Mouse (Mus musculus) midbrain, embryonic 13.5 days (tissue): ENCODE data around the gene Adgra1. TPM values are rescaled to one million over a fixed set of nuclear protein-coding genes. Genes with fewer than 3 reads are reported as not detected.

Experiments used
- ATAC-seq: fragments of 200-750 bp; cut with Nextera tagmentation; 2 replicates; pipeline ENCODE4 v1.8.0; 2017; ENCODE audit warnings: mild to moderate bottlenecking, moderate TSS enrichment, moderate library complexity
- H3K27ac ChIP-seq: fragments of 300-500 bp; sonication (generic); 2 replicates; pipeline ENCODE4 v1.5.1; 2015; ENCODE audit warnings: inconsistent platforms, mild to moderate bottlenecking, moderate library complexity
- H3K27me3 ChIP-seq: fragments of 300-500 bp; sonication (generic); 2 replicates; pipeline ENCODE4 v1.6.1; 2015; ENCODE audit warnings: mild to moderate bottlenecking, inconsistent platforms
- H3K36me3 ChIP-seq: fragments of 300-500 bp; sonication (generic); 2 replicates; pipeline ENCODE4 v1.6.1; 2015; ENCODE audit warnings: mild to moderate bottlenecking, inconsistent platforms
- H3K4me1 ChIP-seq: fragments of 300-500 bp; sonication (generic); replicated peaks from 2 replicates; pipeline ENCODE4 v1.6.1; 2015; ENCODE audit warnings: inconsistent platforms
- H3K4me2 ChIP-seq: fragments of 300-500 bp; sonication (generic); replicated peaks from 2 replicates; pipeline ENCODE4 v1.6.1; 2015; ENCODE audit warnings: moderate library complexity, mild to moderate bottlenecking, inconsistent platforms
- H3K4me3 ChIP-seq: fragments of 300-500 bp; sonication (generic); replicated peaks from 2 replicates; pipeline ENCODE4 v1.5.1; 2015; ENCODE audit warnings: mild to moderate bottlenecking, inconsistent platforms
- H3K9ac ChIP-seq: fragments of 300-500 bp; sonication (generic); replicated peaks from 2 replicates; pipeline ENCODE4 v1.6.1; 2015; ENCODE audit warnings: mild to moderate bottlenecking, inconsistent platforms
- H3K9me3 ChIP-seq: fragments of 300-500 bp; sonication (generic); 2 replicates; pipeline ENCODE4 v1.6.1; 2016; ENCODE audit warnings: mild to moderate bottlenecking, inconsistent platforms
- WGBS: fragments of 180-500 bp; shearing (Covaris S2); methylation state at CpG from one replicate; pipeline ENCODE4 v1.1.7; 2015; 5-methylcytosine and 5-hydroxymethylcytosine counted together
- polyA plus RNA-seq: library from polyadenylated mRNA; unstranded; fragments of >200 nt; fragmentation: Nextera tagmentation; extraction: Ambion mirVana; gene quantifications from 2 replicates; pipeline ENCODE4 v1.2.1, GENCODE M21; 2015

The Adgra1 gene
- polyA plus RNA-seq, 1 experiment from 2014 or later: 38.8 TPM

GRCm38 (mm10) chr7:139894655-139895557, 60.9 kb downstream of the Adgra1 start, which contains the start of gene Kndc1:
Gene Kndc1, plus strand, starts transcription at chr7:139894696.
- Histone ChIP-seq H3K4me3 (peak within 1 kb of the TSS; percentile 51), H3K4me1 (peaks cover 20% of the 10 kb centered on the region), H3K9ac (peak within 1 kb of the TSS; percentile 73), H3K9me3 (no peaks in the 10 kb centered on the region), H3K36me3 (no peaks in the 10 kb centered on the region), H3K4me2 (peak within 1 kb of the TSS; percentile 77), H3K27ac (no peak within 1 kb of the TSS), H3K27me3 (peaks cover 53% of the 10 kb centered on the region)
- WGBS: under 1% methylated on average over 44 of the region's 50 CpGs
- peak; percentile 92 for ATAC-seq

DNA sequence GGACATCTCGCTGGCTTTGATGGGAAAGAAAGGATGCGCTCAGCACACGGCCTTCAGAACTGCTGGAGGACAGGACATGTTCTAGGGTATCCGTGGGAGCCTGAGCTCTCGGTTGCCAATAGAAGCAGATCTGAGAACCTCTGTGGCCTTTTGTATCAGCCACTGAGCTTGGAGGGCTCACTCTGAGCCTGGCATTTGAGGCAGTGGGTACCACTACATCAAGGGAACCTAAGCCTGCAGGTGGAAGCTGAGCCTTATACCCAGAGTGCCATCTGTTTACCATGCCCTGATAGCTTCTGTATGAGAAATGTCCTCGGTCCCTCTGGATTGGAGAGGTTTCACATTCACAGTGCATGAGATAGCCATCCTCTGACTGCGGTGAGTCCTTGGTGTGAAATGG, 62.3 kb downstream of the Adgra1 start:
- Histone ChIP-seq H3K27ac (no peak overlapping the region), H3K27me3 (peaks cover 53% of the 10 kb centered on the region), H3K4me2 (0 out of 2 replicates have a peak overlapping the region, but pooled peaks have one; percentile 77), H3K9me3 (no peaks in the 10 kb centered on the region), H3K9ac (no peak overlapping the region), H3K4me3 (no peak overlapping the region), H3K36me3 (no peaks in the 10 kb centered on the region), H3K4me1 (peaks cover 20% of the 10 kb centered on the region)
- WGBS: 79% methylated on average over 7 of the region's 7 CpGs
- no peak for ATAC-seq

GRCm38 (mm10) chr7:139896796-139897195, 62.8 kb downstream of the Adgra1 start:
- ATAC-seq: no peak
- Histone ChIP-seq H3K27me3 (peaks cover 53% of the 10 kb centered on the region), H3K36me3 (no peaks in the 10 kb centered on the region), H3K4me3 (no peak overlapping the region), H3K9me3 (no peaks in the 10 kb centered on the region), H3K9ac (no peak overlapping the region), H3K4me2 (no peak overlapping the region), H3K4me1 (peaks cover 20% of the 10 kb centered on the region), H3K27ac (no peak overlapping the region)
- WGBS: 86% methylated on average over 7 of the region's 7 CpGs

DNA sequence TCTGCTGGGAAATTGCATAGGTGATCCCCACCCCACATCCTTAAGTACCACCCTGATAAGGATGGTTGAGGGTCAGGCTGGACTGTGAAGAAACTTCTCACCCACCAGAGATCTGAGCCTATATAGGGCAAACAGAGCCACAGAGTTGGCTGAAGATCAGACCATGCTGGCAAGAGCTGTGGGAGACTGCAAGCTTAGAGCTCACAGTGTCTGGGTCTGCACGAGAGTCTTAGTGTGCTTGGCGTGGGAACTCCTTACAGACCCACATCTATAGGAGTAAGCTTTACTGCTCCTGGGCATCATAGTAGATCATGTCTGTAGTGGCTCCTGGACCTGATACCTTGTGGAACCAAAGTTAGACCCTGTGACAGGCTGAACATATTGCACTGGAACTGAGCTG, 64.6 kb downstream of the Adgra1 start:
- WGBS: 82% methylated on average over 2 of the region's 2 CpGs
- H3K4me2 ChIP-seq: no peak overlapping the region
- no peak for ATAC-seq
- H3K9ac ChIP-seq: no peak overlapping the region
- no peaks in the 10 kb centered on the region for H3K36me3 ChIP-seq
- H3K4me3 ChIP-seq: no peak overlapping the region
- peaks cover 41% of the 10 kb centered on the region for H3K27me3 ChIP-seq
- H3K4me1 ChIP-seq: peaks cover 20% of the 10 kb centered on the region
- no peaks in the 10 kb centered on the region for H3K9me3 ChIP-seq
- H3K27ac ChIP-seq: no peak overlapping the region

GRCm38 (mm10) chr7:139899505-139899904, 65.5 kb downstream of the Adgra1 start:
- Histone ChIP-seq H3K4me1 (peaks cover 17% of the 10 kb centered on the region), H3K9ac (no peak overlapping the region), H3K9me3 (no peaks in the 10 kb centered on the region), H3K27ac (no peak overlapping the region), H3K4me2 (no peak overlapping the region), H3K27me3 (peaks cover 32% of the 10 kb centered on the region), H3K4me3 (no peak overlapping the region), H3K36me3 (no peaks in the 10 kb centered on the region)
- 85% methylated on average over 7 of the region's 7 CpGs for WGBS
- no peak for ATAC-seq

GRCm38 (mm10) chr7:139900456-139900855, 66.5 kb downstream of the Adgra1 start:
- Histone ChIP-seq H3K9ac (no peak overlapping the region), H3K4me2 (no peak overlapping the region)
- WGBS: 96% methylated on average over 7 of the region's 7 CpGs

DNA sequence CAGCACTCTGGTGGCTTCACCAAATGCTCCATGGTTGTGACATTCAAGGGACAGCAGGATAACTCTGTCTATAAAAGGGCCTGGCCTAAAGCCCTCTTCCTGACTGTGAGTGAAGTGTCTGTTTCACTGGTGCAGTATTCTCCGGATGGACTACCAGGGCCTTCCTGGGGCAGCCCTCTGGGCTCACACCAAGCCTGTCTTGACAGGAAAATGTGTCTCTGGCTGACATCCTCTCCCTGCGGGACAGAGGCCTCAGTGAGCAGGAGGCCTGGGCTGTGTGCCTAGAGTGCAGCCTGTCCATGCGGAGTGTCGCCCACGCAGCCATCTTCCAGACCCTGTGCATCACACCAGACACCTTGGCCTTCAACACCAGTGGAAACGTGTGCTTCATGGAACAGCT, 66.9 kb downstream of the Adgra1 start:
- Histone ChIP-seq H3K27ac (no peak overlapping the region), H3K4me2 (no peak overlapping the region), H3K4me1 (peaks cover 17% of the 10 kb centered on the region), H3K9ac (no peak overlapping the region), H3K36me3 (no peaks in the 10 kb centered on the region), H3K4me3 (no peak overlapping the region), H3K9me3 (no peaks in the 10 kb centered on the region), H3K27me3 (peaks cover 18% of the 10 kb centered on the region)
- ATAC-seq: no peak
- 87% methylated on average over 6 of the region's 6 CpGs for WGBS

More at GRCm38 (mm10) chr7:139900456-139900855, 66.5 kb downstream of the Adgra1 start:
- Histone ChIP-seq H3K27ac (no peak overlapping the region), H3K27me3 (peaks cover 23% of the 10 kb centered on the region), H3K4me1 (peaks cover 16% of the 10 kb centered on the region), H3K36me3 (no peaks in the 10 kb centered on the region), H3K9me3 (no peaks in the 10 kb centered on the region), H3K4me3 (no peak overlapping the region)
- no peak for ATAC-seq

DNA sequence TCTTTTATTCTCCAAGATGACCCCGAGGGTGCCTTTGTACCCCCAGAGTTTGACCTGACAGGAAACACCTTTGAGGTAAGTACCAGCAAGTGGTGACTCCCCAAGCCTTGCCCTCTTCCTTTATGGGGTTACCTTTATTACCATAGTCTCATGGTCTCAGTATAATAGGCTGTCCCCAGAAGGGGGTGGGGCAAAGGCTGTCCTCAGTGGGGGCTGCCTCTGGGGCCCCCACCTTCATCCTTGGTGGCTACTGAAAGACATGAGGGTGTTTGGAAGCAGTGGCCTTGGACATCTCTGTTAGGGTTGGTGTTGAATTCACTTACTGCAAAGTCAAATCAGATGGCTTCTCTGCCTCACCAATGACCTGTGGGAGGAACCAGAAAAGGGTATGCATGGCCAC, 68.0 kb downstream of the Adgra1 start:
- 57% methylated on average over 1 of the region's 1 CpGs for WGBS
- H3K9ac ChIP-seq: no peak overlapping the region

GRCm38 (mm10) chr7:139905261-139905660, 71.3 kb downstream of the Adgra1 start:
- Histone ChIP-seq H3K27me3 (peaks cover 8% of the 10 kb centered on the region), H3K4me2 (peak overlapping the region; percentile 27; the same call in 1 of the 2 replicates)
- 24% methylated on average over 6 of the region's 6 CpGs for WGBS

More for the DNA sequence above, 68.0 kb downstream of the Adgra1 start:
- Histone ChIP-seq H3K36me3 (no peaks in the 10 kb centered on the region), H3K27me3 (peaks cover 14% of the 10 kb centered on the region), H3K27ac (no peak overlapping the region), H3K4me3 (no peak overlapping the region), H3K4me1 (peaks cover 14% of the 10 kb centered on the region), H3K4me2 (no peak overlapping the region), H3K9me3 (no peaks in the 10 kb centered on the region)
- ATAC-seq: no peak

DNA sequence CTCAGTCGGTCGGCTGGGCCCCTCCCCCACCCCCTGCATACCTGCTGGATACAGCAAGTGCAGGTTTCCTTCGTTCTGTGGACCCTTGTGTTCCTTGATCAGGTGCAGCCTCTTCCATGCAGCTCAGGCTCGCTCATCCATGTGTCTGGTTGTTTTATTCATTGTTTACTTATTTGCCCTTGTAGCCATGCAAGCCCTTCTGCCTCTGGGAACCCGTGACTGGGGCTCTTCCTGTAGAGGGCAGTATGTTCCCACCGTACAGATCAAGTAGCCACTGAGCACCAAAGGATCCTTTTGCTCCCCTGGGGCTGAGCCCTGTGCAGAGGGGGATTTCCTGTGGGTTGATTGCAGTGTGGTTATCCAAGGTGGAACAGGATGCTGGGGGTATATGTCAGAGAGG, 71.7 kb downstream of the Adgra1 start:
- no peak for ATAC-seq
- H3K36me3 ChIP-seq: no peaks in the 10 kb centered on the region
- peaks cover 39% of the 10 kb centered on the region for H3K4me1 ChIP-seq
- H3K27me3 ChIP-seq: peaks cover 10% of the 10 kb centered on the region
- no peaks in the 10 kb centered on the region for H3K9me3 ChIP-seq
- peak overlapping the region; percentile 27; the same call in 1 of the 2 replicates for H3K4me2 ChIP-seq
- no peak overlapping the region for H3K27ac ChIP-seq
- WGBS: 7% methylated on average over 6 of the region's 6 CpGs
- H3K9ac ChIP-seq: no peak overlapping the region
- H3K4me3 ChIP-seq: no peak overlapping the region

More at GRCm38 (mm10) chr7:139905261-139905660, 71.3 kb downstream of the Adgra1 start:
- peaks cover 38% of the 10 kb centered on the region for H3K4me1 ChIP-seq
- no peaks in the 10 kb centered on the region for H3K36me3 ChIP-seq
- ATAC-seq: no peak
- H3K4me3 ChIP-seq: no peak overlapping the region
- H3K27ac ChIP-seq: no peak overlapping the region
- H3K9ac ChIP-seq: no peak overlapping the region
- no peaks in the 10 kb centered on the region for H3K9me3 ChIP-seq

DNA sequence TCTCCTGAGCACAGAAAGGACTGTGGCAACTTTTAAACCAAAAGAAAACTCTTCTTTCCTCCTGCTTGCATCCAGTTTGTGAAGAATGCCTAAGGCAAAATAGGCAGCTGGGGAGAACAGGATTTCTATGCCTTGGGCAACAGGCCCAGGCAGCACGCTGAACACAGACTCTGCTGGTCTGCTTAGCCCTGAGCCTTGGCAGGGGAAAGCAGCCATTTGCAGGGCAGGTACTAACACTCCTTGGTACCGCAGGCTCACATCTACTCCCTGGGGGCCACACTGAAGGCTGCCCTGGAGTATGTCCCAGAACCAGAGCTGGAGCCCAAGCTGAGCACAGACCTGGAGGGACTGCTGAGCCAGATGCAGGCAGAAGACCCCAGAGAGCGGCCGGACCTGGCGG, 74.2 kb downstream of the Adgra1 start:
- Histone ChIP-seq H3K4me3 (no peak overlapping the region), H3K9ac (no peak overlapping the region), H3K27ac (peak overlapping the region; percentile 72), H3K9me3 (no peaks in the 10 kb centered on the region), H3K27me3 (peaks cover 30% of the 10 kb centered on the region), H3K4me2 (no peak overlapping the region), H3K4me1 (peaks cover 39% of the 10 kb centered on the region), H3K36me3 (no peaks in the 10 kb centered on the region)
- 60% methylated on average over 5 of the region's 5 CpGs for WGBS
- peak; percentile 19; the same call in 1 of the 2 replicates for ATAC-seq

DNA sequence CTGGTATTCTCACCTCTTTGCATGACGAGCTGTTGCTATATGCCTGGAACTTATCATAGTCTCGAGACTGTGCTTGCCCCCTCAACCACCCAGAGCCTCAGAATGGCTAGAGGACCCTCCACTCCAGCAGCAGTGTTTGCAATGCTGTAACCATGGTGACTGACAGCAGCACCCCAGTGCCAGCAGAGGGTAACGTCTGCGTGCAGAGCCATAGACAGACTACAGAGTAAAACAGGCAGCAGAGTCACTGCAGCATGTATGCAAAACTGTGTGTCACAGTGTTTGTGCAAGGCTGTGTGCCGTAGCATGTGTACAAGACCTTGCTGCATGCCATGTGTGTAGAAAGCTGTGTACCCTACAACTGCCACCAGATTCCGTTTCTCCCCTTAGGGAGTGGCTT, 75.5 kb downstream of the Adgra1 start:
- Histone ChIP-seq H3K4me3 (no peak overlapping the region), H3K4me2 (no peak overlapping the region), H3K9ac (0 out of 2 replicates have a peak overlapping the region, but pooled peaks have one; percentile 14), H3K27ac (0 out of 2 replicates have a peak overlapping the region, but pooled peaks have one; percentile 35), H3K9me3 (no peaks in the 10 kb centered on the region), H3K4me1 (peaks cover 44% of the 10 kb centered on the region), H3K36me3 (no peaks in the 10 kb centered on the region), H3K27me3 (peaks cover 43% of the 10 kb centered on the region)
- peak; percentile 59 for ATAC-seq
- WGBS: 37% methylated on average over 6 of the region's 6 CpGs
